Mouse (Mus musculus): ENCODE measurements around the gene 9930104L06Rik. TPM values are rescaled to one million over a fixed set of nuclear protein-coding genes. Genes with fewer than 3 reads are reported as not detected.

9930104L06Rik gene
- total and polyA plus RNA-seq, 3 experiments = 15.5 to 17.3 TPM; not detected in 1

DNA sequence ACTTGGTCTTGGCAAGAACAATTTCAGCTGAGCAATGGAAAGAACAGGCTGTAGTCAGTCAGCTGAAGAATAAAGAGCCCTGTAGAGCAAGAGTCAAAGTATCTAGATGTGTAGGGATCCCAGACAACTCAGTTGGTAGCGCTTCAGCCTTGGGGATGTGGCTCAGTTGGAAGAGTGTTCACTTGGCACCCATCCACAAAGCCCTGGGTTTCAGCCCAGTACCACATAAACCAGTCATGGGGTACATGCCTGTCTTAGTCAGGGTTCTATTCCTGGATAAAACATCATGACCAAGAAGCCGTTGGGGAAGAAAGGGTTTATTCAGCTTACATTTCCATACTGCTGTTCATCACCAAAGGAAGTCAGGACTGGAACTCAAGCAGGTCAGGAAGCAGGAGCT is 46.9 kb upstream of the 9930104L06Rik start:
- Histone ChIP-seq H3K79me2 (ENCODE audit: control insufficient read depth, insufficient read depth, low read length, poor library complexity) (no peaks in the 10 kb centered on the region), H3K9me3 (replicated peaks; ENCODE audit: insufficient read depth, low read length) (no peaks in the 10 kb centered on the region), H3K36me3 (ENCODE audit: control insufficient read depth in 1 of 2, insufficient read depth in 2 of 2, low read length in 2 of 2) (no peaks in the 10 kb centered on the region), H3K9ac (ENCODE audit: control insufficient read depth, low read depth, low read length, poor library complexity, severe bottlenecking) (no peak overlapping the region), H3K27ac (ENCODE audit: control insufficient read depth, low read depth, low read length) (no peak overlapping the region), H3K27me3 (ENCODE audit: control insufficient read depth in 1 of 2, insufficient read depth in 2 of 2, low read length in 2 of 2) (peaks cover 0 to 2% of the 10 kb centered on the region in 2 experiments; a peak in 1 of 4 replicates), H3K4me3 (ENCODE audit: control insufficient read depth in 1 of 2, insufficient read depth in 1 of 2, low read depth in 2 of 2, low read length in 2 of 2) (no peak overlapping the region), H3K4me1 (ENCODE audit: control insufficient read depth in 1 of 2, insufficient read depth in 2 of 2, low read length in 2 of 2) (no peaks in the 10 kb centered on the region)
- DNase-seq (ENCODE audit: low read depth, low spot score) = no peak
- no peak for TF ChIP-seq USF1 (IDR thresholded peaks at IDR 0.05; ENCODE audit: low read depth, low read length)
- no peak for TF ChIP-seq TAL1 (IDR thresholded peaks at IDR 0.05; ENCODE audit: low read length)
- no peak for TF ChIP-seq POLR2AphosphoS2 (IDR thresholded peaks at IDR 0.05; ENCODE audit: low read length)
- TF ChIP-seq MAX (IDR thresholded peaks at IDR 0.05; ENCODE audit: low read length) = no peak
- TF ChIP-seq MYC (IDR thresholded peaks at IDR 0.05; ENCODE audit: low read depth, low read length) = no peak
- no peak for TF ChIP-seq MYB (IDR thresholded peaks at IDR 0.05; ENCODE audit: low read depth, low read length)

DNA sequence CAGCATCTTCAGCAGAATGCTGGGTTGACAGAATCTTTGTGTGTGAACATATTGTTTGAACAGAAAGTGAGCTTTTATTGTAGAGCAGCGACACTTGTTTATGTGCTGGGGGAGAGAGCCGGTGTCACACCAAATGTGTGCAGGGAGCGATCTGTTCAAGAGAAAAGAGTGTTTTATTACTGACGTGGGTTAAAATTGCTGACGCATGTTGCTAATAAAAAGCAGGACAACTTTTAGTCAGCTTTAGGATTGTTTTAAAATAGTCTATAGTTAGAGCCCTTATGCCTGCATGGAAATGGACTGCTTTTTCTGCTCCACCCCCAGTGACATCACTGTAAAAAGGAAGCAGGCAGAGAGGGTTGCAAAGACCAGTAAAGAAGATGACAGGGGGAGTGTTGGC is 46.0 kb upstream of the 9930104L06Rik start:
- Histone ChIP-seq H3K9me3 (replicated peaks; ENCODE audit: insufficient read depth, low read length) (no peaks in the 10 kb centered on the region), H3K36me3 (ENCODE audit: control insufficient read depth in 1 of 2, insufficient read depth in 2 of 2, low read length in 2 of 2) (no peaks in the 10 kb centered on the region), H3K4me1 (ENCODE audit: control insufficient read depth in 1 of 2, insufficient read depth in 2 of 2, low read length in 2 of 2) (no peaks in the 10 kb centered on the region), H3K27me3 (ENCODE audit: control insufficient read depth in 1 of 2, insufficient read depth in 2 of 2, low read length in 2 of 2) (peaks cover 0 to 2% of the 10 kb centered on the region in 2 experiments; a peak in 1 of 4 replicates), H3K9ac (ENCODE audit: control insufficient read depth, low read depth, low read length, poor library complexity, severe bottlenecking) (no peak overlapping the region), H3K79me2 (ENCODE audit: control insufficient read depth, insufficient read depth, low read length, poor library complexity) (no peaks in the 10 kb centered on the region), H3K4me3 (ENCODE audit: control insufficient read depth in 1 of 2, insufficient read depth in 1 of 2, low read depth in 2 of 2, low read length in 2 of 2) (no peak overlapping the region), H3K27ac (ENCODE audit: control insufficient read depth, low read depth, low read length) (no peak overlapping the region)
- no peak for DNase-seq (ENCODE audit: low read depth, low spot score)
- no peak for TF ChIP-seq CTCF (IDR thresholded peaks at IDR 0.05 in 2 of 3, conservative IDR thresholded peaks at IDR 0.05 in 1 of 3; ENCODE audit: control insufficient read depth in 1 of 3, insufficient read depth in 1 of 3, low read depth in 2 of 3, low read length in 3 of 3, poor library complexity in 1 of 3, severe bottlenecking in 1 of 3)
- TF ChIP-seq GABPA (IDR thresholded peaks at IDR 0.05; ENCODE audit: low read depth, low read length) = no peak
- TF ChIP-seq GATA1 (IDR thresholded peaks at IDR 0.05; ENCODE audit: low read depth, low read length) = no peak
- no peak for TF ChIP-seq MYB (IDR thresholded peaks at IDR 0.05; ENCODE audit: low read depth, low read length)
- TF ChIP-seq POLR2AphosphoS2 (IDR thresholded peaks at IDR 0.05; ENCODE audit: low read length) = no peak
- no peak for TF ChIP-seq RAD21 (IDR thresholded peaks at IDR 0.05; ENCODE audit: low read depth, low read length)

DNA sequence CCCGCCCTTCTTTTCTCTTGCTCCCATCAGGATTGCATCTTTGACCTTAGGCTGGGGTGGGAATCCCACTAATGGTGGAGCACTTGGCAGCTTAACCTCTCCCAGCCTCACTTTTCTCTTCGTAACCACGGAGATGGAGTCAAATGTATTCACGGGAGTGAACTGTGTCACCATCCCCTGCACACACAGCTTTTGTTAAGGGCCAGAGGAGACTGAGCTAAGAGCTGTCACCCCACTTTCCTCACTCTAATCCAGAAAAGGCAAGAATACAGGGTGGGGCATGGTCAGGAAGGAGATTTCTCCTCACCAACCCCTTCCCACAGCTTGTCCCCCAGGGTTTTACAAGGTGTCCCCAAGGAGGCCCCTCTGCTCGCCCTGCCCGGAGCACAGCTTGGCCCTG is 43.1 kb upstream of the 9930104L06Rik start:
- Histone ChIP-seq H3K36me3 (ENCODE audit: control insufficient read depth in 1 of 2, insufficient read depth in 2 of 2, low read length in 2 of 2) (no peaks in the 10 kb centered on the region), H3K4me3 (ENCODE audit: control insufficient read depth in 1 of 2, insufficient read depth in 1 of 2, low read depth in 2 of 2, low read length in 2 of 2) (no peak overlapping the region), H3K27me3 (ENCODE audit: control insufficient read depth in 1 of 2, insufficient read depth in 2 of 2, low read length in 2 of 2) (peaks cover 0 to 2% of the 10 kb centered on the region in 2 experiments; a peak in 1 of 4 replicates), H3K9ac (ENCODE audit: control insufficient read depth, low read depth, low read length, poor library complexity, severe bottlenecking) (no peak overlapping the region), H3K9me3 (replicated peaks; ENCODE audit: insufficient read depth, low read length) (no peaks in the 10 kb centered on the region), H3K4me1 (ENCODE audit: control insufficient read depth in 1 of 2, insufficient read depth in 2 of 2, low read length in 2 of 2) (no peaks in the 10 kb centered on the region), H3K27ac (ENCODE audit: control insufficient read depth, low read depth, low read length) (no peak overlapping the region), H3K79me2 (ENCODE audit: control insufficient read depth, insufficient read depth, low read length, poor library complexity) (no peaks in the 10 kb centered on the region)
- no peak for TF ChIP-seq CTCF (IDR thresholded peaks at IDR 0.05 in 2 of 3, conservative IDR thresholded peaks at IDR 0.05 in 1 of 3; ENCODE audit: control insufficient read depth in 1 of 3, insufficient read depth in 1 of 3, low read depth in 2 of 3, low read length in 3 of 3, poor library complexity in 1 of 3, severe bottlenecking in 1 of 3)
- no peak for TF ChIP-seq NELFE (IDR thresholded peaks at IDR 0.05; ENCODE audit: low read depth, low read length)
- no peak for TF ChIP-seq NRF1 (IDR thresholded peaks at IDR 0.05; ENCODE audit: insufficient read depth, low read depth, low read length, poor library complexity, severe bottlenecking)
- no peak for TF ChIP-seq ELF1 (IDR thresholded peaks at IDR 0.05; ENCODE audit: low read depth, low read length)
- TF ChIP-seq KAT2A (conservative IDR thresholded peaks at IDR 0.05; ENCODE audit: low read depth, low read length) = no peak
- TF ChIP-seq POLR2AphosphoS2 (IDR thresholded peaks at IDR 0.05; ENCODE audit: low read length) = no peak
- TF ChIP-seq ZC3H11A (IDR thresholded peaks at IDR 0.05; ENCODE audit: low read depth, low read length) = no peak
- TF ChIP-seq ZKSCAN1 (IDR thresholded peaks at IDR 0.05; ENCODE audit: low read depth, low read length) = no peak
- no peak for TF ChIP-seq MAX (IDR thresholded peaks at IDR 0.05; ENCODE audit: low read length)
- TF ChIP-seq MAFK (IDR thresholded peaks at IDR 0.05; ENCODE audit: borderline replicate concordance, low read depth, low read length) = no peak
- no peak for TF ChIP-seq SIN3A (IDR thresholded peaks at IDR 0.05; ENCODE audit: low read length)
- TF ChIP-seq MYB (IDR thresholded peaks at IDR 0.05; ENCODE audit: low read depth, low read length) = no peak
- TF ChIP-seq UBTF (IDR thresholded peaks at IDR 0.05; ENCODE audit: borderline replicate concordance, insufficient read depth, low read depth, low read length) = no peak
- no peak for TF ChIP-seq JUND (IDR thresholded peaks at IDR 0.05; ENCODE audit: low read depth, low read length)
- no peak for TF ChIP-seq HCFC1 (IDR thresholded peaks at IDR 0.05; ENCODE audit: low read depth, low read length)
- TF ChIP-seq ETS1 (IDR thresholded peaks at IDR 0.05; ENCODE audit: low read depth, low read length) = no peak
- TF ChIP-seq BHLHE40 (IDR thresholded peaks at IDR 0.05; ENCODE audit: borderline replicate concordance, low read depth, low read length) = no peak
- TF ChIP-seq RCOR1 (IDR thresholded peaks at IDR 0.05; ENCODE audit: low read depth, low read length) = no peak
- no peak for DNase-seq (ENCODE audit: low read depth, low spot score)
